In genomic region chr1:133784621-133785020, GRCm38 (mm10) we compare ENCODE assay signal across 30 mouse cellular contexts. TPM values are rescaled to one million over a fixed set of nuclear protein-coding genes. Genes with fewer than 3 reads are reported as not detected.
DNase-seq lines count a peak whose midpoint lies in the region; ATAC-seq and TF ChIP-seq lines count a peak whose summit lies in the region.
"Had no signal": no experiment of that assay in that cellular context is flagged by ENCODE, and none has a peak within 500 bp of the region (broad histone marks: within the 10 kb centered on the region; RNA-seq: fewer than 3 reads in every experiment).

No protein-coding gene starts in this region.

- no peaks in the 10 kb centered on the region for H3K36me3 ChIP-seq in forebrain, postnatal 0 days (ENCODE audit: insufficient read depth)
- H3K36me3 ChIP-seq in heart, embryonic 11.5 days (ENCODE audit: control insufficient read depth, insufficient read depth, low read length): no peaks in the 10 kb centered on the region
- H3K36me3 ChIP-seq: hindbrain, embryonic 10.5 days; hindbrain, embryonic 15.5 days; limb, embryonic 12.5 days; midbrain, embryonic 12.5 days; neural tube, embryonic 12.5 days had no signal

- H3K4me1 ChIP-seq in lung, adult 2 months (ENCODE audit: control insufficient read depth, insufficient read depth, low read length): no peaks in the 10 kb centered on the region; the same call in 1 of the 2 replicates
- no peaks in the 10 kb centered on the region for H3K4me1 ChIP-seq in forebrain, postnatal 0 days (ENCODE audit: insufficient read depth)
- peaks cover 20% of the 10 kb centered on the region for H3K4me1 ChIP-seq in heart, embryonic 11.5 days (ENCODE audit: control insufficient read depth, insufficient read depth, low read length)
- H3K4me1 ChIP-seq: limb, embryonic 12.5 days; neural tube, embryonic 12.5 days had no signal

- no peak for TF ChIP-seq CTCF in lung, adult 2 months (IDR thresholded peaks at IDR 0.05; ENCODE audit: insufficient read depth, low read length)
- no peak for TF ChIP-seq CTCF in forebrain, postnatal 0 days (IDR thresholded peaks at IDR 0.05; ENCODE audit: low read depth)

- no peak overlapping the region for H3K27ac ChIP-seq in forebrain, postnatal 0 days (ENCODE audit: low read depth, low read length)
- no peak overlapping the region for H3K27ac ChIP-seq in heart, embryonic 11.5 days (ENCODE audit: low read depth, low read length)
- H3K27ac ChIP-seq: hindbrain, embryonic 10.5 days; hindbrain, embryonic 15.5 days; left cerebral cortex, adult 2 months; limb, embryonic 12.5 days; macrophage; midbrain, embryonic 12.5 days; neural tube, embryonic 12.5 days; stomach, postnatal 0 days had no signal

- no peak for TF ChIP-seq POLR2A in lung, adult 2 months (IDR thresholded peaks at IDR 0.05; ENCODE audit: borderline replicate concordance, extremely low read depth, low read depth, low read length)

- H3K27me3 ChIP-seq in forebrain, postnatal 0 days (ENCODE audit: insufficient read depth, low read length): no peaks in the 10 kb centered on the region
- no peaks in the 10 kb centered on the region for H3K27me3 ChIP-seq in heart, embryonic 11.5 days (ENCODE audit: control insufficient read depth, insufficient read depth, low read length)
- H3K27me3 ChIP-seq: hindbrain, embryonic 15.5 days; limb, embryonic 12.5 days; midbrain, embryonic 12.5 days; neural tube, embryonic 12.5 days had no signal

- H3K4me2 ChIP-seq in forebrain, postnatal 0 days (ENCODE audit: low read depth): no peak overlapping the region
- no peak overlapping the region for H3K4me2 ChIP-seq in heart, embryonic 11.5 days
- H3K4me2 ChIP-seq: hindbrain, embryonic 15.5 days; limb, embryonic 12.5 days; midbrain, embryonic 12.5 days; neural tube, embryonic 12.5 days had no signal

- DNase-seq in adrenal gland, adult (ENCODE audit: inconsistent age in 2 of 2, low spot score in 1 of 2): peak; percentile 48 to 76
- DNase-seq in adrenal gland, postnatal 4 days (ENCODE audit: low spot score in 2 of 2): no peak
- peak; percentile 14 for DNase-seq in lung, postnatal 36 days
- DNase-seq in lung, adult 2 months: no peak
- DNase-seq in 416B (ENCODE audit: low read depth): peak; percentile 84
- DNase-seq in forebrain, postnatal 0 days: no peak
- DNase-seq: cerebellum, adult 11-12 months; cerebellum, adult 9-11 months; heart, postnatal 14 days; kidney, adult 11 months; kidney, postnatal 14 days; right cerebral cortex, adult 18-20 months; thymus, adult 18-20 months; thymus, postnatal 4 days had no signal

- 64% methylated on average over 3 of the region's 3 CpGs for WGBS in lung, adult 2 months
- 90% methylated on average over 3 of the region's 3 CpGs for WGBS in forebrain, postnatal 0 days
- WGBS in heart, embryonic 11.5 days (ENCODE audit: insufficient replicate concordance): 83% methylated on average over 3 of the region's 3 CpGs

- peak; percentile 63 for ATAC-seq in megakaryocyte, adult 5-6 weeks (ENCODE audit: poor library complexity, severe bottlenecking)
- ATAC-seq in forebrain, postnatal 0 days: no peak
- ATAC-seq in heart, embryonic 11.5 days (replicated peaks; ENCODE audit: insufficient number of reproducible peaks, low FRiP score, low TSS enrichment): no peak
- ATAC-seq: activated CD4-positive, CD25-positive, alpha-beta regulatory T cell, adult 4 months; CD4-positive, CD25-positive, alpha-beta regulatory T cell, adult 4 months; forebrain, embryonic 16.5 days; inflammation-experienced regulatory T-cells, adult 6 months; lung, postnatal 0 days had no signal

- H3K9me3 ChIP-seq in forebrain, postnatal 0 days (ENCODE audit: low read length): no peaks in the 10 kb centered on the region
- no peaks in the 10 kb centered on the region for H3K9me3 ChIP-seq in heart, embryonic 11.5 days (replicated peaks; ENCODE audit: control insufficient read depth, low read length)
- H3K9me3 ChIP-seq: hindbrain, embryonic 10.5 days; hindbrain, embryonic 15.5 days; limb, embryonic 12.5 days; midbrain, embryonic 12.5 days; neural tube, embryonic 12.5 days had no signal

- H3K9ac ChIP-seq in forebrain, postnatal 0 days: no peak overlapping the region
- H3K9ac ChIP-seq in heart, embryonic 11.5 days (ENCODE audit: low read depth, low read length): no peak overlapping the region
- H3K9ac ChIP-seq: hindbrain, embryonic 15.5 days; limb, embryonic 12.5 days; midbrain, embryonic 12.5 days; neural tube, embryonic 12.5 days had no signal

- no peak overlapping the region for H3K4me3 ChIP-seq in lung, adult 2 months (replicated peaks; ENCODE audit: extremely low read depth, low read depth, low read length)
- H3K4me3 ChIP-seq in forebrain, postnatal 0 days (ENCODE audit: low read depth, low read length): no peak overlapping the region
- no peak overlapping the region for H3K4me3 ChIP-seq in heart, embryonic 11.5 days (ENCODE audit: low read depth, low read length)
- H3K4me3 ChIP-seq: erythroblast, embryonic 14.5 days; hindbrain, embryonic 10.5 days; hindbrain, embryonic 15.5 days; left cerebral cortex, adult 2 months; limb, embryonic 12.5 days; midbrain, embryonic 12.5 days; neural tube, embryonic 12.5 days had no signal

RNA-seq across cellular contexts. Expression of gene Atp2b4, which starts 16.2 kb away (rescaled TPM):
- total RNA-seq in adrenal gland, postnatal 4 days (2021): 10 to 100 TPM; 49.9 to 55.6 TPM
- 9.5 and 11.3 TPM in 2 replicates for polyA plus RNA-seq in lung, adult 2 months (2012; rRNA removed)
- 18.2 and 21.1 TPM in 2 replicates for total RNA-seq in megakaryocyte, adult 5-6 weeks (2015)
- total RNA-seq in megakaryocyte, adult 5-6 weeks (2017): 17.6 and 20.3 TPM in 2 replicates
- total RNA-seq in forebrain, postnatal 0 days (2014; rRNA removed): 60.2 and 69.1 TPM in 2 replicates
- 6.5 and 11.4 TPM in 2 replicates for polyA plus RNA-seq in forebrain, postnatal 0 days (2015; fragmentation: Nextera tagmentation; extraction: Ambion mirVana)
- polyA plus RNA-seq in heart, embryonic 11.5 days (2014; fragmentation: Nextera tagmentation; extraction: Ambion mirVana): 26.1 and 35.6 TPM in 2 replicates

Comparison
In these comparisons a context has a peak if more than half of its experiments do, and no peak if none do; other contexts are left out.
1. DNase-seq: peak in adrenal gland, adult (2 of 2), lung, postnatal 36 days (single experiment) and 416B (single experiment); none in adrenal gland, postnatal 4 days (0 of 2), lung, adult 2 months (single experiment) and forebrain, postnatal 0 days (single experiment).